Mouse (Mus musculus) mouse embryonic stem cell (cell line): ENCODE results near the gene Abca12.

Source experiments
- in situ Hi-C, 2 experiments: fragments of 300-500 bp; cut with MboI; formaldehyde crosslinking; loops; 1 replicate in 1 of 2; 3 replicates in 1 of 2; pipeline ENCODE4 v1.14.3; 2019 to 2020; ENCODE audit warnings: low sequenced_read_pairs in 2 of 2, low pct_unique_long_range_greater_than_20kb in 1 of 2, mixed read lengths in 1 of 2; ENCODE audit not compliant: unreplicated experiment in 1 of 2

Gene Abca12

DNA sequence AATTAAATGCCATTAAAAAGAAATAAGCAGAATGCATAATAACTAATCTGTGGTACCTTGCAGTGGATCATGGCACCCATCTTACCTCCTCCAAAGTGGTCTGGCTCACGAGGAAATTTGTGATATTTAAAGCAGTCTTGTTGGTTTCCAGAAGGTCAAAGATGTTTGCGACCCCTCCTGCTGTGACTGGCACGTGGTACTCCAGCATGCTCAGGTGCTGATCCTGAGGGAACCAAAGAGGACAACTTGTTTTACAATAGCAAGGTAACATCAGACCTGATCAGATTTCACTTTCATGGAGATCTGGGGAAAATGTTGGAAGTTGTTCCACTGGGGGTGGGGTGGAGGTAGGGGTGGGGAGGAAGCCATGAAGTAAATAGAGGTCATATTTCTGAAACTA is 170.1 kb downstream of the Abca12 start:
- in situ Hi-C loops = no loop called here

DNA sequence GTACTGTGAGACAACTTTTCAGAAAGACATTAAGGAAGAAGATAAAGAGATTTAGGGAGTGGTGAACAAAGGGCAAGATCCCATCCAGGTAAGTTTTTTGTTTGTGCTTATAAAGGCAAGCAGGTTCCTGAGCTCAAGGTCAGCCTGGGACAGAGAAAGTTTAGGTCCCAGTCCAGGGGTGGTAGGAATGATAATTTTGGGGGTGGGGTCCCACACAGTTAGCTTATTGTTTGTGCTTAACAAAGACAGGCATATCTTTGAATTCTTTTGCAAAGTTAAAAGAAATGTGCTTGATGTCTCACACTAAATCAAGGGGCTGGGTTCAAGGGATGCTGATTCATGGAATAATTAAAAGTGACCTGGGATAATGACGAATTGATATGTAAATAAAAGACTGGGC is 173.3 kb downstream of the Abca12 start:
- in situ Hi-C loops = no loop called here

DNA sequence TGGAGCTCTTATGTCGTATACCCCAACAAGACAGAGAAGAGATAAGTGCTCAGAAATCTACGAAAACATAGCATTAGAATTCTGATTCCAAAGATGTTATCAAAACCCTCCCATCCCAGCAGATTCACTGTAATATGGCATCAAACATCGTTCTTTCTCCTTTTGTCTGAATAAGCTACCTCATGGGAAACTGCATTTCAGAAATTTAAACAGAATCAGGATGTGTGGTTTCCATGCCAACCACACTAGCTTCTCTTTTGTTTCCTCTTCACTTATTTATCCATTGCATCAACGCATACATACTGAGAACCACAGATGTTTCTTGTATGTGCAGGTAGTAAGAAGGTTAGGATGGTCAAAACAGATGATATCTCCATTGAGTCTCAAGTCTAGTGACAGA is 175.1 kb downstream of the Abca12 start:
- in situ Hi-C loops = no loop called here

DNA sequence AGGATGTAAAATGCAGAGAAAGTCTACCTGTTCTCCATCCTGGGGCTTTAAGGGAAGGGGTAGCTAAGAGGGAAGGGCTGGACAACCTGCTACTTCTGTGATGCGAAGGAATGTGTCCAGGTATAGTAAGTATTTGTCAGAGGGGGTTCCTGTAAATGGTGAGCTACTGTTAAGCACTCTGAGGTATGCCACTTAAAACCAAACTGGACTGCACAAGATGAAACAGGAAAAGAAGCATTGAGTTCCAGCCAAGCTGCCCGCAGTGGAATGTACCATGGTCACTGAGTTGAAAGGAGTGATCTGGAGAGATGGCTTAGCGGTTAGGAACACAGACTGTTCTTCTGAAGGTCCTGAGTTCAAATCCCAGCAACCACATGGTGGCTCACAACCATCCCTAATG is 179.4 kb downstream of the Abca12 start:
- in situ Hi-C loops = no loop called here

DNA sequence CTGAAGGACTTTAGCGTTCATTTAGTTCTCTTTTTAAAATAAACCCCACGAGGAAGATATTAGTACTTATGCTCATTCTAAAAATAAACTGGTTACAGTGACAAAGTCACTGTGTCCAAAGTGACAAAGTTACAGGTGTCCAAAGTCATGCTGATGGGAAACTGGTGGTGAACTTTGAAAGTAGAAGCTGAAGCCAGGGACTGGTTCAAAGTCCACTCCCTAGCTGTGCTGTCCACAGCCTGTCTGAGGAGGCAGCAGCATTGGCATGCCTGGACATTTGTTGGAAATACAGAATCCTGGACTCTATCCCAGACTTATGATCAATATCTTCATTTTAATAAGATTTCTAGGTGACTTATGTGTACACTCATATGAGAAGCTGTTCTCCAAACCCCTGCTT is 183.5 kb downstream of the Abca12 start:
- in situ Hi-C loops = no loop called here

DNA sequence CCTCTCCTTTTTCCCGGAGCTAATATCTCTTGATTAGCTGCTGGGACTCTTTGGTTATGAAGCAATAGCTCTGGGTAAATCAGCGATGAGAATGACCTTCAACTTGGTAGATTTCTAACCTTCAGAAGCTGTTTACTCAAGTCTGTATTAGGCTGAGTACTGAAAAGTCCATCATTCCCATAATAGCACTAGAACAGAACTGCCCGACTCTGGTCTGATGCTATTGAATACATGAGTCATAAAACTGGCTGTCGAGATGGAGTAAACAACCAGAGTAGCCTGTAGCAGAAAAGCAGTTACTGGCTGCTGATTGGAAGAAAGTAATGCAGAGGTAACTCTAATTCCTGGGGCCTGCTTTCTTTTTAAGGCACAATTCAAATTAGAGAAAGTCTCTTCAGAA is 211.1 kb downstream of the Abca12 start:
- in situ Hi-C loops = no loop called here

DNA sequence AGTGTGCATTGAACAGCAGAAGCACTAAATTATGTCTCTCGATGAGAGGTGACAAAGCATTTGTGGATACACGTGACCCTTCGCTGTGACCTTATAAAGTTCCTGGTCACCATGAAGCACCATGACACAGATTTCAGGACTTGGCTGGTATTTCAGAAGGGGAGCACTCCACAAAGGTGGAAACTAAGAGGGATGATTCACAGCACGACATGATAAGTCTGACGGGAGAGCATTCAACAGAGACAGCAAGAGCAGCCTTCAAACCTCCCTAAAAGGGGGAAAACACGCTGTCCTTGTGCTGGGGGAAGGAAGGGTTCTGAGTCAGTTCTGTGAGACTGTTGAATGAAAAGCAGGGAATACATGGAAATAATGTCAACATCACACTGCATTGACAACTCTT is 218.5 kb downstream of the Abca12 start:
- in situ Hi-C loops = no loop called here

DNA sequence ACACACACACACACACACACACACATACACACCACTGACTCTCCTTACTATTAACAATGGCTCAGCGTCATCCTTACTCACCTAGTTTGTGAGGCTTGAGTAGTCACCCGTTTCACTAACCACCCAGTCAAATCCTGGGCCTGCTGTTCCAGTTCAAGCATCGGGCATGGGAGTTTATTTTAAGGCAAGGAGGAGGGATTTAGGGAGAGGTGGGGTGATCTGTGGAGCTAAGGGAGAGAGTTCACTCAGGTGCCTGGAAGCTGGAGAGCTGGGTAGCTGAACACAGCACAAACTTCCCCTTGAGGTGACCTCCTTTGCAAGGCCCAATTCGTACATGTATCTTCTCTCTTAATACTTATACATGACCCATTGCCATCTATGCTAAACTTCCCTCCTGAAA is 219.4 kb downstream of the Abca12 start:
- in situ Hi-C loops = no loop called here

DNA sequence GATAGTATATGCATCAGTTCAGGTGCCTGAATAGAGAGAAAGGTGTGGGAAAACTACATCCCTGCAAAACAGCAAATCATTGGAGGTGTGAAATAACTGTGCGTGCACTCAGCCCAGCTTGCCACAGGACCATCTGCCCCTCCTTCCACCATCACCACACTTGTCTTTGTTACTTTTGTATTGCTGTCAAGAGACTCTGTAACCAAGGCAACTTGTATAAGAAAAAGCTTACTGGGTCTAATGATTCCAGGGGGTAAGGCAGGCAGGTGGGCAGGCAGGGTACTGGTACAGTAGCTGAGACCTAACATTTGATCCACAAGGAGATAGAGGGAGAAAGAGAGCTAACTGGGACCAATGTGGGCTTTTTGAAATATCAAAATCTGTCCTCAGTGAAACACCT is 220.8 kb downstream of the Abca12 start:
- in situ Hi-C loops = no loop called here
